Mouse (Mus musculus): ENCODE measurements at regions not wholly inside any gene's neighbourhood (a gene's known extent, or its start where the extent isn't known, plus 50 kb on each side); places are given as distances from the start of the nearest gene placed in this dataset.

- H3K27me3 ChIP-seq (ENCODE audit: control insufficient read depth, insufficient read depth, low read length): no peaks in the 10 kb centered on the region
- TF ChIP-seq CTCF (IDR thresholded peaks at IDR 0.05; ENCODE audit: borderline replicate concordance, insufficient read depth, low read depth, low read length) (no peak), POLR2A (IDR thresholded peaks at IDR 0.05; ENCODE audit: borderline replicate concordance, insufficient read depth, low read length) (no peak)
- H3K4me1 ChIP-seq (ENCODE audit: control insufficient read depth, insufficient read depth, low read length): no peaks in the 10 kb centered on the region
- no peak overlapping the region for H3K4me3 ChIP-seq (replicated peaks; ENCODE audit: insufficient read depth, low read depth, low read length)
- no peak overlapping the region for H3K27ac ChIP-seq (ENCODE audit: insufficient read depth, low read length)
- WGBS: 89% methylated on average over 11 of the region's 11 CpGs
- no peak for DNase-seq
Observed at GRCm38 (mm10) chr13:48391126-48391525, 122.1 kb downstream of the Zfp169 start.

GRCm38 (mm10) chr13:48397761-48398160 is 115.5 kb downstream of the Zfp169 start:
- 47% methylated on average over 1 of the region's 1 CpGs for WGBS
- H3K27ac ChIP-seq (ENCODE audit: insufficient read depth, low read length): no peak overlapping the region
- TF ChIP-seq POLR2A (IDR thresholded peaks at IDR 0.05; ENCODE audit: borderline replicate concordance, insufficient read depth, low read length) (no peak), CTCF (IDR thresholded peaks at IDR 0.05; ENCODE audit: borderline replicate concordance, insufficient read depth, low read depth, low read length) (no peak)

GRCm38 (mm10) chr13:48398617-48399016 is 114.6 kb downstream of the Zfp169 start:
- DNase-seq: no peak
- no peaks in the 10 kb centered on the region for H3K27me3 ChIP-seq (ENCODE audit: control insufficient read depth, insufficient read depth, low read length)
- no peaks in the 10 kb centered on the region for H3K4me1 ChIP-seq (ENCODE audit: control insufficient read depth, insufficient read depth, low read length)
- no peak overlapping the region for H3K27ac ChIP-seq (ENCODE audit: insufficient read depth, low read length)
- TF ChIP-seq CTCF (IDR thresholded peaks at IDR 0.05; ENCODE audit: borderline replicate concordance, insufficient read depth, low read depth, low read length): no peak
- TF ChIP-seq POLR2A (IDR thresholded peaks at IDR 0.05; ENCODE audit: borderline replicate concordance, insufficient read depth, low read length): no peak
- WGBS: 79% methylated on average over 3 of the region's 3 CpGs
- no peak overlapping the region for H3K4me3 ChIP-seq (replicated peaks; ENCODE audit: insufficient read depth, low read depth, low read length)

More at GRCm38 (mm10) chr13:48397761-48398160, 115.5 kb downstream of the Zfp169 start:
- no peak overlapping the region for H3K4me3 ChIP-seq (replicated peaks; ENCODE audit: insufficient read depth, low read depth, low read length)
- H3K4me1 ChIP-seq (ENCODE audit: control insufficient read depth, insufficient read depth, low read length): no peaks in the 10 kb centered on the region
- no peaks in the 10 kb centered on the region for H3K27me3 ChIP-seq (ENCODE audit: control insufficient read depth, insufficient read depth, low read length)
- DNase-seq: no peak

GRCm38 (mm10) chr13:48402316-48402715 is 110.9 kb downstream of the Zfp169 start:
- Histone ChIP-seq H3K27me3 (ENCODE audit: control insufficient read depth, insufficient read depth, low read length) (no peaks in the 10 kb centered on the region), H3K4me1 (ENCODE audit: control insufficient read depth, insufficient read depth, low read length) (no peaks in the 10 kb centered on the region), H3K27ac (ENCODE audit: insufficient read depth, low read length) (no peak overlapping the region), H3K4me3 (replicated peaks; ENCODE audit: insufficient read depth, low read depth, low read length) (no peak overlapping the region)
- TF ChIP-seq POLR2A (IDR thresholded peaks at IDR 0.05; ENCODE audit: borderline replicate concordance, insufficient read depth, low read length): no peak
- TF ChIP-seq CTCF (IDR thresholded peaks at IDR 0.05; ENCODE audit: borderline replicate concordance, insufficient read depth, low read depth, low read length): no peak
- no peak for DNase-seq
- WGBS: 27% methylated on average over 5 of the region's 5 CpGs

- Histone ChIP-seq H3K27me3 (ENCODE audit: control insufficient read depth, insufficient read depth, low read length) (no peaks in the 10 kb centered on the region), H3K27ac (ENCODE audit: insufficient read depth, low read length) (no peak overlapping the region), H3K4me1 (ENCODE audit: control insufficient read depth, insufficient read depth, low read length) (no peaks in the 10 kb centered on the region), H3K4me3 (replicated peaks; ENCODE audit: insufficient read depth, low read depth, low read length) (no peak overlapping the region)
- 37% methylated on average over 9 of the region's 9 CpGs for WGBS
- peak; percentile 8 to 47 for DNase-seq
- TF ChIP-seq POLR2A (IDR thresholded peaks at IDR 0.05; ENCODE audit: borderline replicate concordance, insufficient read depth, low read length): no peak
- TF ChIP-seq CTCF (IDR thresholded peaks at IDR 0.05; ENCODE audit: borderline replicate concordance, insufficient read depth, low read depth, low read length): no peak
Observed at GRCm38 (mm10) chr13:48422438-48423329, 90.6 kb downstream of the Zfp169 start.

- WGBS: 79% methylated on average over 5 of the region's 5 CpGs
- no peak for DNase-seq
- H3K4me1 ChIP-seq (ENCODE audit: control insufficient read depth, insufficient read depth, low read length): no peaks in the 10 kb centered on the region
- TF ChIP-seq POLR2A (IDR thresholded peaks at IDR 0.05; ENCODE audit: borderline replicate concordance, insufficient read depth, low read length) (no peak), CTCF (IDR thresholded peaks at IDR 0.05; ENCODE audit: borderline replicate concordance, insufficient read depth, low read depth, low read length) (no peak)
- no peaks in the 10 kb centered on the region for H3K27me3 ChIP-seq (ENCODE audit: control insufficient read depth, insufficient read depth, low read length)
- no peak overlapping the region for H3K27ac ChIP-seq (ENCODE audit: insufficient read depth, low read length)
- H3K4me3 ChIP-seq (replicated peaks; ENCODE audit: insufficient read depth, low read depth, low read length): no peak overlapping the region
Observed at GRCm38 (mm10) chr13:48426816-48427215, 86.4 kb downstream of the Zfp169 start.

- Histone ChIP-seq H3K4me1 (ENCODE audit: control insufficient read depth, insufficient read depth, low read length) (no peaks in the 10 kb centered on the region), H3K27ac (ENCODE audit: insufficient read depth, low read length) (no peak overlapping the region), H3K4me3 (replicated peaks; ENCODE audit: insufficient read depth, low read depth, low read length) (no peak overlapping the region), H3K27me3 (ENCODE audit: control insufficient read depth, insufficient read depth, low read length) (no peaks in the 10 kb centered on the region)
- WGBS: 69% methylated on average over 14 of the region's 14 CpGs
- no peak for DNase-seq
- TF ChIP-seq CTCF (IDR thresholded peaks at IDR 0.05; ENCODE audit: borderline replicate concordance, insufficient read depth, low read depth, low read length) (no peak), POLR2A (IDR thresholded peaks at IDR 0.05; ENCODE audit: borderline replicate concordance, insufficient read depth, low read length) (no peak)
Observed at GRCm38 (mm10) chr13:48436659-48437345, 76.4 kb downstream of the Zfp169 start.

Measured in cerebellum, adult 2 months (tissue).